Mouse (Mus musculus) MEL (cell line): ENCODE measurements around the gene 2410004B18Rik.

Source experiments
- CTCF ChIP-seq, 3 experiments: IDR thresholded peaks in 2 of 3; conservative IDR thresholded peaks in 1 of 3; 2 replicates each; pipeline ENCODE4 v1.5.1; 2011 to 2012; ENCODE audit warnings: low read length in 3 of 3, low read depth in 2 of 3, mild to moderate bottlenecking in 2 of 3, improper control_type of control experiment in 1 of 3, inconsistent platforms in 1 of 3, mixed read lengths in 1 of 3, moderate library complexity in 1 of 3; ENCODE audit not compliant: control insufficient read depth in 1 of 3, insufficient read depth in 1 of 3, poor library complexity in 1 of 3, severe bottlenecking in 1 of 3
- EP300 ChIP-seq, 2 experiments: IDR thresholded peaks; 2 replicates each; pipeline ENCODE4 v1.6.1; 2011; ENCODE audit warnings: improper control_type of control experiment in 2 of 2, low read length in 2 of 2, low read depth in 1 of 2, mild to moderate bottlenecking in 1 of 2
- GABPA ChIP-seq: IDR thresholded peaks from 2 replicates; pipeline ENCODE4 v1.6.1; 2012; ENCODE audit warnings: low read depth, mild to moderate bottlenecking, inconsistent platforms, low read length, improper control_type of control experiment, moderate library complexity
- JUND ChIP-seq: IDR thresholded peaks from 2 replicates; pipeline ENCODE4 v1.6.1; 2011; ENCODE audit warnings: low read depth, mild to moderate bottlenecking, improper control_type of control experiment, low read length
- MAZ ChIP-seq: IDR thresholded peaks from 2 replicates; pipeline ENCODE4 v1.6.1; 2012; ENCODE audit warnings: low read depth, mild to moderate bottlenecking, inconsistent platforms, low read length, improper control_type of control experiment
- MYB ChIP-seq: IDR thresholded peaks from 2 replicates; pipeline ENCODE4 v1.6.1; 2011; ENCODE audit warnings: mild to moderate bottlenecking, low read depth, low read length, improper control_type of control experiment
- UBTF ChIP-seq: IDR thresholded peaks from 2 replicates; pipeline ENCODE4 v1.6.1; 2012; ENCODE audit warnings: low read depth, mild to moderate bottlenecking, inconsistent platforms, low read length, improper control_type of control experiment, moderate library complexity, borderline replicate concordance; ENCODE audit not compliant: insufficient read depth
- ZKSCAN1 ChIP-seq: IDR thresholded peaks from 2 replicates; pipeline ENCODE4 v1.6.1; 2012; ENCODE audit warnings: low read depth, mild to moderate bottlenecking, inconsistent platforms, low read length, improper control_type of control experiment, moderate library complexity
- ZNF384 ChIP-seq: IDR thresholded peaks from 2 replicates; pipeline ENCODE4 v1.6.1; 2012; ENCODE audit warnings: low read depth, mild to moderate bottlenecking, inconsistent platforms, low read length, improper control_type of control experiment

DNA sequence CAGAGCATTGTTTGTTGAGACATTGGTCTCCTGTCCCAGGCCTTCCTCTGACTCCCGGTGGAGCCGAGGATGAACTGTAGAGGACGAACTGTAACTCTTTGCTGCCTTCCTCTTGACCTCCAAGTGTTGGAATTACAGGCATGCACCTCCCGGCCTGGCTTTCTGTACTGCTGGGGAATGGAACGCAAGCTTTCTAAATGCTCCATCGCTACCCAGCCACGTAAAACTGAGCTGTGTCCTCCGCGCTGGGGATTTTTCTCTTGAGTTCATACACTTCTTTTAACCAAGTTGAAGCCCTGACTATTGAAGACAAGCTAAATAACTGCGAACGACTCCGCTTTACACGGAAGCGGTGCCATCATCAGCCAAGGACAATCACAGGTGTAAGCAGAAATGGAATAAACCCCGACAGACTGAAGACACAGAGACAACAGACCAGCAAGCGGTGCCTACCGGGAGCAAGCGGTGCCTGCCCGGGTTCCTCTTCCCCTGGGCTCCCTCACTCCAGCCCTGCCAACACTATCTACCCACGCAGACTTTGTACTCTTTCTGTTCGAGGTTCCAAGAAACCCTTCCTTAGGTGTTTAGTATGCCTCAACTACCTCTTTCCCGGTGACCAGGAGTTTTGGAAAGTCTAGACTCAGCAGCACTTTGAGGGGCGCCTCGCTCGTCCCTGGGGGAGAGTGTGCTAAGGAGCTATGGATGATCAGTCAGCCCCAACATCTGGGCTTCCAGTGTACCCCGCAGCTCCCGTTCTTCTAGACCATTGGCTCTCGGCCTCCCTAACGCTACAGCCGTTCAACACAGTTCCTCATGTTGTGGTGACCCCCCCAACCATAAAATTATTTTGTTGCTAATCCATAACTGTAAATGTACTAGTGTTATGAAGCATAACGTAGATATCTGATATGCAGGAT is 25.5 kb downstream of the 2410004B18Rik start:
- no peak for TF ChIP-seq ZKSCAN1
- no peak for TF ChIP-seq CTCF (IDR thresholded peaks at IDR 0.05 in 2 of 3, conservative IDR thresholded peaks at IDR 0.05 in 1 of 3; ENCODE audit: control insufficient read depth in 1 of 3, insufficient read depth in 1 of 3, low read depth in 2 of 3, low read length in 3 of 3, poor library complexity in 1 of 3, severe bottlenecking in 1 of 3)
- TF ChIP-seq ZNF384: no peak
- TF ChIP-seq UBTF: no peak
- no peak for TF ChIP-seq EP300 (IDR thresholded peaks at IDR 0.05; ENCODE audit: low read depth in 1 of 2, low read length in 2 of 2)
- TF ChIP-seq MYB: no peak
- no peak for TF ChIP-seq GABPA
- no peak for TF ChIP-seq MAZ
- TF ChIP-seq JUND: no peak
